Mouse (Mus musculus): ENCODE data around the gene Ankrd13c. TPM values are rescaled to one million over a fixed set of nuclear protein-coding genes. Genes with fewer than 3 reads are reported as not detected.

Ankrd13c gene
- polyA plus RNA-seq (2016; fragmentation: Nextera tagmentation; extraction: Ambion mirVana) = 23.9 and 29.8 TPM in 2 replicates

DNA sequence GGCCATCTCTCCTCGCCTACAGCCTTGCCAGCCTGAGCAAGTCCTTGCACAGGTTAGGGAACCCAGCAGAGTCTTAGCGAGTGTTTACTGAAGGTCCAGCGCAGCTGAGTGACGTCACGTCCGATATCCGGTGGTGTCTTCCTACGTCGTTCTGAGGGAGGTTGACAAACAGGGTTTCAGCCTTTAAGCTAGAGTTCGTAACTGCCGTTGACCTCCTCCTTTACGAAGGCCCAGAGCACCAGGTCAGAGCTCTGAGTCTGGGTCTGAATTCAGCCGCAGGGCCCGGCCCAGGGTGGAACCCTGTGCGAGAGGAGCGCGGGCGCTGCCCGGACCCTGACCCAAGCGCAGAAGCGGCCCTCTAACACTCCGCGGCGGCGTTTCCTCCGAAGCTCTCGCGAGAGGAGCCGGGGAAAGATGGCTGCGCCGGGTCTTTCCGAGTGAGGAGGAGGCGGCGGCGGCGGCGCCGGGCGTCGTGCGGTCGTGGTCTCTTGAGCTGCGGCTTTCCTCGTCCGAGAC, at the start of gene Ankrd13c:
Ankrd13c (plus strand) TSS at position 397 of the 516 bp plus-strand sequence.
- H3K4me1 ChIP-seq = peaks cover 7% of the 10 kb centered on the region
- WGBS = under 1% methylated on average over 45 of the region's 45 CpGs
- peak; percentile 96 for DNase-seq (ENCODE audit: low spot score)
- H3K9me3 ChIP-seq = no peaks in the 10 kb centered on the region
- H3K27me3 ChIP-seq (ENCODE audit: insufficient read depth, poor library complexity, severe bottlenecking) = no peaks in the 10 kb centered on the region
- H3K27ac ChIP-seq = peak within 1 kb of the TSS; percentile 98
- peaks cover 7% of the 10 kb centered on the region for H3K36me3 ChIP-seq
- H3K4me3 ChIP-seq = peak within 1 kb of the TSS; percentile 100

- H3K36me3 ChIP-seq = no peaks in the 10 kb centered on the region
- H3K27me3 ChIP-seq (ENCODE audit: insufficient read depth, poor library complexity, severe bottlenecking) = no peaks in the 10 kb centered on the region
- H3K4me1 ChIP-seq = no peaks in the 10 kb centered on the region
- no peak overlapping the region for H3K4me3 ChIP-seq
- H3K27ac ChIP-seq = no peak overlapping the region
- no peaks in the 10 kb centered on the region for H3K9me3 ChIP-seq
- WGBS = 88% methylated on average over 3 of the region's 3 CpGs
- DNase-seq (ENCODE audit: low spot score) = no peak
Observed at GRCm38 (mm10) chr3:157897645-157898044, 49.4 kb upstream of the Ankrd13c start.

GRCm38 (mm10) chr3:157899986-157900385, 47.1 kb upstream of the Ankrd13c start:
- Histone ChIP-seq H3K27ac (no peak overlapping the region), H3K27me3 (ENCODE audit: insufficient read depth, poor library complexity, severe bottlenecking) (no peaks in the 10 kb centered on the region), H3K4me3 (no peak overlapping the region), H3K36me3 (no peaks in the 10 kb centered on the region), H3K4me1 (no peaks in the 10 kb centered on the region), H3K9me3 (no peaks in the 10 kb centered on the region)
- DNase-seq (ENCODE audit: low spot score) = no peak
- WGBS = 83% methylated on average over 1 of the region's 1 CpGs

GRCm38 (mm10) chr3:157901721-157902120, 45.3 kb upstream of the Ankrd13c start:
- DNase-seq (ENCODE audit: low spot score) = no peak
- Histone ChIP-seq H3K27ac (no peak overlapping the region), H3K4me1 (no peaks in the 10 kb centered on the region), H3K4me3 (no peak overlapping the region), H3K9me3 (no peaks in the 10 kb centered on the region), H3K36me3 (0 out of 2 replicates have a peak, but pooled peaks cover 2% of the 10 kb centered on the region), H3K27me3 (ENCODE audit: insufficient read depth, poor library complexity, severe bottlenecking) (no peaks in the 10 kb centered on the region)
- 92% methylated on average over 5 of the region's 5 CpGs for WGBS

DNA sequence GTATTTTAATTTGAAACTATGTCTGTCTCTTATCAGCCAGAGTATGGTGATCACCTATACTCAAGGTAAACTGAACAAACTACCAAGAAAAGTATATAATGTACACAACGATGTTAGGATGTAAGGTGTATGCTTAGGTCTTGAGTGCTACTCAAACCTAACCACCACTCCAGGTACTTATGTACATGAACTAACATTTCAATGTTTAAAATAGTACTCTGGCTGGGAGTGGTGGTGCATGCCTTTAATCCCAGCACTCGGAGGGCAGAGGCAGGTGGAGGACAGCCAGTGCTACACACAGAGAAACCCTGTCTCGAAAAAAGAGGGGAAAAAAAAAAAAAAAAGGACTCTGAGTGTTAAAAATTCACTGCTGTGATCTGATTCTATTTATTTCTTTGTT, 38.9 kb upstream of the Ankrd13c start:
- no peak for DNase-seq (ENCODE audit: low spot score)
- Histone ChIP-seq H3K9me3 (no peaks in the 10 kb centered on the region), H3K36me3 (peaks cover 7% of the 10 kb centered on the region; the same call in 1 of the 2 replicates), H3K4me3 (no peak overlapping the region), H3K4me1 (no peaks in the 10 kb centered on the region), H3K27ac (no peak overlapping the region), H3K27me3 (ENCODE audit: insufficient read depth, poor library complexity, severe bottlenecking) (no peaks in the 10 kb centered on the region)
- WGBS = 73% methylated on average over 3 of the region's 3 CpGs

DNA sequence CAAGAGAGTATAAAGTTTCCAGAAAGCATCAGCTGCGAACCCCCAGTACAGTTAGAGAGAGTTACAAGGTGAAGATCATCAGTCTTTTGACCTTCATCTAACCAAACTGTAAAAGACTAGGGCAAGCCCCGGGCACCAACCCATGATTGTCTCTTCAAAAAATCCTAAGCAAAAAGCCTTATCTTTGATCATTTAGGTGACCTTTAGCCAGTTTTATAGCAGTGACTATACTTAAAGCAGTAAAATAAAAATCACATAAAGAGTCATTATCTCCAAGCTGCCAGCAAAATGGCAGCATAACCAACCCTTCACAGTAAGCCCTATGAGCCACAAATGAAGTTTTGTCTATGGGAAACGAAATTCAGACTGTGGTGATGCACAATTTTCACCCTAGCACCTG, 36.8 kb upstream of the Ankrd13c start:
- Histone ChIP-seq H3K9me3 (no peaks in the 10 kb centered on the region), H3K27me3 (ENCODE audit: insufficient read depth, poor library complexity, severe bottlenecking) (no peaks in the 10 kb centered on the region), H3K36me3 (peaks cover 7% of the 10 kb centered on the region; the same call in 1 of the 2 replicates), H3K4me1 (no peaks in the 10 kb centered on the region), H3K27ac (no peak overlapping the region), H3K4me3 (no peak overlapping the region)
- 77% methylated on average over 3 of the region's 3 CpGs for WGBS
- DNase-seq (ENCODE audit: low spot score) = no peak

DNA sequence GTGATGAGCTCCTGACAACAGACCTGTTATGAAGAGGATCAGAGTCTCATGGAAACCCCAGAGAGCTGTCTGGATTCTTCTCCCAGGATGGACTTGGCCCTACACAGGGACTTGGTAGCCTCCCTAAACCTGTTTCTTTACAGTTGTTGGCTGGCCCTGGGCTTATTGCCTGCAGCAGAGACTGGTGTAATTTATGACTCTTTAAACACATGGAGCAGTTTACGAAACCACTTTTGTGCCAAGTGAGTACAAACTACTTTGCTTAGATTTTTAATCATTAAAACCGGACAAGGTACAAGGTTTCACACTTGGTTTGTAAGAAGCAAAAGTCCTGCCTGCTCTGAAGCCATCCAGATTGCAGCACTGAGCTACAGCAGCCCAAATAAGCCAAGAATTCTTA, 34.9 kb upstream of the Ankrd13c start:
- Histone ChIP-seq H3K9me3 (no peaks in the 10 kb centered on the region), H3K27ac (no peak overlapping the region), H3K4me1 (no peaks in the 10 kb centered on the region), H3K27me3 (ENCODE audit: insufficient read depth, poor library complexity, severe bottlenecking) (no peaks in the 10 kb centered on the region), H3K36me3 (0 out of 2 replicates have a peak, but pooled peaks cover 2% of the 10 kb centered on the region), H3K4me3 (no peak overlapping the region)
- no peak for DNase-seq (ENCODE audit: low spot score)
- WGBS = 90% methylated on average over 2 of the region's 2 CpGs

DNA sequence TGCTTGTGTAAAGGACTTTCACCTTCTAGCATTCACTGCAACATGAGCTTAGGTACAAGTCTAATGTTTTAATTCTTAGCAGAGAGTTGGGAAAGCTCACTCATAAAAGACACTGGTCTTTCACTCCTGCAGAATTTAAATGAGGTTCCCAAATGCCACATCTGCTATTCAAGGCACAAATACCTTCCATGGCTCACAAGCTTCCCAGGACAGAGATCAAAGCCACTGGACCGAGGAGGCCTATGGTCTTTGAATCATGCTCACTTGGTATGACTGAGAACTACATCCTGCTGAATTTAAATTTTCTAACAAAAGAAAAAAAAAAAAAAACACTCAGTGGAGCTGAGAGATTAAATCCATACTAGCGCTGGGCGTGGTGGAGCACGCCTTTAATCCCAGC, 30.7 kb upstream of the Ankrd13c start:
- WGBS = 89% methylated on average over 4 of the region's 4 CpGs
- H3K4me1 ChIP-seq = no peaks in the 10 kb centered on the region
- no peak overlapping the region for H3K4me3 ChIP-seq
- no peaks in the 10 kb centered on the region for H3K36me3 ChIP-seq
- no peaks in the 10 kb centered on the region for H3K27me3 ChIP-seq (ENCODE audit: insufficient read depth, poor library complexity, severe bottlenecking)
- H3K9me3 ChIP-seq = no peaks in the 10 kb centered on the region
- H3K27ac ChIP-seq = no peak overlapping the region
- DNase-seq (ENCODE audit: low spot score) = no peak

DNA sequence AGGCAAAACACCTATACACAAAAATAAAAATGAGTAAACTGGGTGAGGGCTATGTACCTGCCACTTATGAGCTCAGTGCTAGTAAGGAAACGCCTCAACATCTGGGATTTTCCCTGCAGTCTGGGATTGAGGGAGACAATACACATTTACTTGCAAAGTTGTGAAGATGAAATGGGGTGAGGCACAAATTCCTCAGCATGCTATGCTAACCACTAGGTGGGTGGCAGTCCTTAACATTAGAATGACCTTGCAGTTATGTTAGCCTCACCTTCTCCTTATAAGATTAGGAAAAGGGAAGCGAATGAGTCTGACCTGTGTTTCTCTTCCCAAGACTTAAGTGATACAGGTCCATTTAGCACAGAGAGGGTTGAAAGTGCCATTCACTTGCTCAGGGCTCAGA, 25.7 kb upstream of the Ankrd13c start:
- no peaks in the 10 kb centered on the region for H3K27me3 ChIP-seq (ENCODE audit: insufficient read depth, poor library complexity, severe bottlenecking)
- no peak overlapping the region for H3K27ac ChIP-seq
- H3K4me3 ChIP-seq = no peak overlapping the region
- H3K9me3 ChIP-seq = no peaks in the 10 kb centered on the region
- 83% methylated on average over 2 of the region's 2 CpGs for WGBS
- 0 out of 2 replicates have a peak, but pooled peaks cover 5% of the 10 kb centered on the region for H3K4me1 ChIP-seq
- H3K36me3 ChIP-seq = no peaks in the 10 kb centered on the region
- no peak for DNase-seq (ENCODE audit: low spot score)

DNA sequence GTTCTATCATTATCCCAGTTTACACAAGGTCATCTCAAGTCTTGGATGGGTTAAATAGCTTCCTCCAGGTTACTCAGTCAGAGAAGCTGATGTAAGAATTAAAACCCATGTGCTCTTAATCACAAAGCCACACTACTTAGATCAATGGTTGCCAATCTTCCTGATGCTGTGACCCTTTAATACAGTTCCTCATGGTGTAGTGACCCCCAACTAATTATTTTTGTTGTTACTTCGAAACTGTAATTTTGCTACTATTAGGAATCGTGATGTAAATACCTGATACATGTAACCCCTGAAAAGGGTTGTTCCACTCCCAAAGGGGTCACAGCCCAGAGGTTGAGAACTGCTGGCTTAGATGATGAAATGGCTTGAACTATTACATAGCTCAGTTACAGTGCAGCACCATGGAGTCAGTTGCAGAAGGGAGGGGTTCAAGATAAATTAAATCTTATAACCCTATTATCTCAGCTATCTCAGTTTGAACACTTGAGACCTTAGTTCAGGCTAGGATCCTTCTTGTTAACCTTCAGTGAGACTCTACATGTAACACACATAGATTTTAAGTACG, 23.7 kb upstream of the Ankrd13c start:
- WGBS = 84% methylated on average over 3 of the region's 3 CpGs

DNA sequence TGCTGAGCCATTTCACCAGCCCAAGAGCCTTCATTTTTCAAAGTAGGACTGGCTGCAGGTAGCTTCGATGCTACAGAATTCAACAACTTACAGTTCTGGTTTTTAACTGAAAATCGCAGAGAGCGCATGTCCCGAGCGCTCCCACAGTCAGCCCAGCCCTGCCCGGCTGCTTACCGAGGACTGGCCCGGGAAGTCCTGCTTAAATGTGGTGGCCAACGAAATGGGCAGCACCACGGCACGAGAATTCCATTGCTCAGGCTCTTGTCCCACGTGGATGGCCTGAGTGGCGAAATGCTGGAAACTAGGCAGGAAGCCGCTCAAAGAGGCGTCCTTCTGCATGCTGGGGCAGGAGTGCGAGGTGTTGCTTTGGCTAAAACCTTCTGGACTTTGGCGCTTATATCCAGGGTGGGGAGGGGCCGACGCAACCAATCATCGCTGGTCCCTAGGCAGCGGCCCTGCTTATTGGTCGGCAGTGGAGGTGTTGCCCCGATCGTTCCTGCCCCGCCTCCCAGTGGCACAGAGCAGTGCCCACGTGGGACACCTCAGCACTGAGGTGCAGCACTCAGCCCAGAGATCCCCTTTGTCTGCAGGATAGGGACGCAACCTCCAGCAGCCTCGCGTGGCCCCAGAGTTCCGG, 22.2 kb upstream of the Ankrd13c start, which contains the start of gene Cth:
Cth (minus strand) TSS at position 386 of the 637 bp plus-strand sequence.
- no peaks in the 10 kb centered on the region for H3K9me3 ChIP-seq
- peak within 1 kb of the TSS; percentile 79 for H3K27ac ChIP-seq
- no peaks in the 10 kb centered on the region for H3K36me3 ChIP-seq
- peak; percentile 97 for DNase-seq (ENCODE audit: low spot score)
- no peaks in the 10 kb centered on the region for H3K27me3 ChIP-seq (ENCODE audit: insufficient read depth, poor library complexity, severe bottlenecking)
- H3K4me3 ChIP-seq = peak within 1 kb of the TSS; percentile 70
- under 1% methylated on average over 30 of the region's 30 CpGs for WGBS
- H3K4me1 ChIP-seq = 0 out of 2 replicates have a peak, but pooled peaks cover 5% of the 10 kb centered on the region

More for the DNA sequence above, 23.7 kb upstream of the Ankrd13c start:
- Histone ChIP-seq H3K36me3 (no peaks in the 10 kb centered on the region), H3K4me3 (no peak overlapping the region), H3K27me3 (ENCODE audit: insufficient read depth, poor library complexity, severe bottlenecking) (no peaks in the 10 kb centered on the region), H3K9me3 (no peaks in the 10 kb centered on the region), H3K27ac (no peak overlapping the region), H3K4me1 (0 out of 2 replicates have a peak, but pooled peaks cover 5% of the 10 kb centered on the region)
- no peak for DNase-seq (ENCODE audit: low spot score)

GRCm38 (mm10) chr3:157925706-157926510, 21.1 kb upstream of the Ankrd13c start:
- DNase-seq (ENCODE audit: low spot score) = no peak
- H3K27me3 ChIP-seq (ENCODE audit: insufficient read depth, poor library complexity, severe bottlenecking) = no peaks in the 10 kb centered on the region
- H3K4me1 ChIP-seq = 0 out of 2 replicates have a peak, but pooled peaks cover 5% of the 10 kb centered on the region
- H3K9me3 ChIP-seq = no peaks in the 10 kb centered on the region
- H3K27ac ChIP-seq = no peak overlapping the region
- no peak overlapping the region for H3K4me3 ChIP-seq
- no peaks in the 10 kb centered on the region for H3K36me3 ChIP-seq
- 90% methylated on average over 14 of the region's 14 CpGs for WGBS

All from heart, embryonic 10.5 days (tissue).